Mouse (Mus musculus) hindbrain, embryonic 15.5 days (tissue): Measurements from ENCODE around the gene Ptpn14. TPM values are rescaled to one million over a fixed set of nuclear protein-coding genes. Genes with fewer than 3 reads are reported as not detected.
A peak's percentile ranks its signal among the peaks of the same experiment; 100 is the strongest.

ENCODE experiments used
- ATAC-seq: fragments of 200-750 bp; cut with Nextera tagmentation; 2 replicates; pipeline ENCODE4 v1.8.0; 2017; ENCODE audit warnings: low read depth, moderate number of reproducible peaks, moderate TSS enrichment; ENCODE audit not compliant: low FRiP score
- H3K27ac ChIP-seq: fragments of 300-500 bp; sonication (generic); replicated peaks from 2 replicates; pipeline ENCODE4 v1.5.1; 2015; ENCODE audit warnings: mild to moderate bottlenecking, inconsistent platforms
- H3K27me3 ChIP-seq: fragments of 300-500 bp; sonication (generic); 2 replicates; pipeline ENCODE4 v1.6.1; 2015; ENCODE audit warnings: control low read depth, inconsistent platforms
- H3K36me3 ChIP-seq: fragments of 300-500 bp; sonication (generic); 2 replicates; pipeline ENCODE4 v1.6.1; 2015; ENCODE audit warnings: control low read depth, inconsistent platforms
- H3K4me1 ChIP-seq: fragments of 300-500 bp; sonication (generic); replicated peaks from 2 replicates; pipeline ENCODE4 v1.6.1; 2015; ENCODE audit warnings: control low read depth, inconsistent platforms
- H3K4me2 ChIP-seq: fragments of 300-500 bp; sonication (generic); 2 replicates; pipeline ENCODE4 v1.6.1; 2015; ENCODE audit warnings: moderate library complexity, mild to moderate bottlenecking, inconsistent platforms
- H3K4me3 ChIP-seq: fragments of 300-500 bp; sonication (generic); 2 replicates; pipeline ENCODE4 v1.5.1; 2015; ENCODE audit warnings: mild to moderate bottlenecking, inconsistent platforms
- H3K9ac ChIP-seq: fragments of 300-500 bp; sonication (generic); 2 replicates; pipeline ENCODE4 v1.6.1; 2015; ENCODE audit warnings: inconsistent platforms
- H3K9me3 ChIP-seq: fragments of 300-500 bp; sonication (generic); 2 replicates; pipeline ENCODE4 v1.6.1; 2016; ENCODE audit warnings: control low read depth, inconsistent platforms
- WGBS: fragments of 180-500 bp; shearing (Covaris S2); methylation state at CpG from one replicate; pipeline ENCODE4 v1.1.7; 2015; 5-methylcytosine and 5-hydroxymethylcytosine counted together
- polyA plus RNA-seq: library from polyadenylated mRNA; unstranded; fragments of >200 nt; fragmentation: Nextera tagmentation; extraction: Ambion mirVana; gene quantifications from 2 replicates; pipeline ENCODE4 v1.2.1, GENCODE M21; 2015

The Ptpn14 gene
- polyA plus RNA-seq, 1 experiment from 2014 or later = 1.5 TPM

DNA sequence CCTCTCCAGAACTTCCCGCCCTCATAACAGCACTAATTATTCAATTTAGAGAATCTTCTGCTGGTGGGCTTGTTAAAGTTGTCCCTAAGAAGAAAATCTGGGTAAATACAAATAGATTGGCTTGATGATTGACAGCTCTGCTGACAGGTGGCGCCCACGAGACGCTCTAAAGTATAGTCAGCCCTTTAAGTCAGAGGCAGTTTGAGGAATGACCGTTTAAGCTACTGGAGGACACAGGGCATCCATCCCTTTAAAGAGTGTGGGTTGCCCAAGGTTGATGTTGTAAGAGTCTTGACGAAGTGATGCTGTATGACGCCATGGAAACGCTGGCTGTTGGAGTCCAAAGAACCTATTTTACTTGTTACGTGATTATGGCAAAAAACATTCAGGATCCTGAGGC is 136.2 kb downstream of the Ptpn14 start:
- 63% methylated on average over 9 of the region's 9 CpGs for WGBS
- no peak overlapping the region for H3K9ac ChIP-seq
- H3K4me3 ChIP-seq = no peak overlapping the region
- no peak for ATAC-seq
- H3K36me3 ChIP-seq = no peaks in the 10 kb centered on the region
- peaks cover 14% of the 10 kb centered on the region; the same call in 1 of the 2 replicates for H3K4me1 ChIP-seq
- H3K4me2 ChIP-seq = no peak overlapping the region
- no peaks in the 10 kb centered on the region for H3K9me3 ChIP-seq
- H3K27me3 ChIP-seq = no peaks in the 10 kb centered on the region
- no peak overlapping the region for H3K27ac ChIP-seq

DNA sequence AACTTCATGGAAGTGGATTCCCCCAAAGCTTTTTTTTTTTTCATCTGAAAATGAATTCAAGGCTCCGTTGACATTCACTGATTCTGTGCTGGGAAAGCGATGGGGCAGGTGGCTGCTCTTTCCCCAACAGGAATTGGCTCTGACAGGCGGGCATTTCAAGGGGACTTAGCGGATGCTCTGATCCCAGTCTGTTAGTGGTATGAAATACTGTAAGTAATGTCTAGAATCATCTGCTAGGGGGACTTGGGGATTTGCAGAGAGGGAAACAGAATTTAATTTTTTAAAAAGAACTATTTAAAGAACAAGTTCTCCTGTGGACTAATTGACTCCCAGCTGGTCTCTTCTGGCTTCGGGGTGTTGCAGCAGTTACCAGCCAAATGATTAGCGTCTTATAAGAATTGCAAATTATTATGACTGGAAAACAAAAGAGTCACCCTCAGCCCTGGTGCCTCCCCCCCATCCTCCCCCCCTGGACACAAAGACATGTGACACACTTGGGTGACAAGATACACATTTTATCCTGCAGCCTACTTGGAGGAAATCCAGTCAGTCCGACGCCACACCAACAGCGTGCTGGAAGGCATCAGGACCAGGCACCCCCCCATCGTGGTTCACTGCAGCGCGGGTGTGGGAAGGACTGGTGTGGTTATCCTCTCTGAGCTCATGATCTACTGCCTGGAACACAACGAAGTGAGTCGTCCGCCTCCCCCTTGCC is 136.9 kb downstream of the Ptpn14 start:
- no peak overlapping the region for H3K4me3 ChIP-seq
- peak; percentile 44; the same call in 1 of the 2 replicates for ATAC-seq
- WGBS = 42% methylated on average over 15 of the region's 15 CpGs

DNA sequence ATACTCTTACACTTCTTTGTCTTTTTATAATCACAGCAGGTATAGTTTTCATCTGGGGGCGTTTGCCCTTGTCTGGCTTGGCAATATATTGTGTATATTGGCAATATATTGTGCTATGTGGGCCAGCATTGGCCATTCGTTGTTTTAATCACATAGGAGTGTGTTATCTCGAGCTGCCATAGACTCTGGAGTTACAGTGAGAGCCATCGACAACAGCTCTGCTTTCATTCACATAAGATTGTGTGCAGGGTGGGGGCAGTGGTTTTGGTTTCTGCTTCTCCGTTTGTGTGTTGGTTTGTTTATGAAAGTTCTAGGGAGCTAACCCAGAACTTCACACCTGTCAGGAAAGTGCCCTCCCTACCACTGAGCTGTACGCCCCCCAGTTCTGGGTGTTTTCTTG is 138.6 kb downstream of the Ptpn14 start:
- Histone ChIP-seq H3K4me2 (no peak overlapping the region), H3K9me3 (no peaks in the 10 kb centered on the region), H3K27me3 (no peaks in the 10 kb centered on the region), H3K36me3 (no peaks in the 10 kb centered on the region), H3K27ac (no peak overlapping the region), H3K4me3 (no peak overlapping the region), H3K9ac (no peak overlapping the region), H3K4me1 (peaks cover 15% of the 10 kb centered on the region; the same call in 1 of the 2 replicates)
- 86% methylated on average over 6 of the region's 6 CpGs for WGBS
- ATAC-seq = no peak

More for the DNA sequence above, 136.9 kb downstream of the Ptpn14 start:
- H3K9ac ChIP-seq = no peak overlapping the region
- peaks cover 14% of the 10 kb centered on the region; the same call in 1 of the 2 replicates for H3K4me1 ChIP-seq
- no peaks in the 10 kb centered on the region for H3K36me3 ChIP-seq
- H3K4me2 ChIP-seq = peak overlapping the region; percentile 16; the same call in 1 of the 2 replicates
- H3K9me3 ChIP-seq = no peaks in the 10 kb centered on the region
- no peaks in the 10 kb centered on the region for H3K27me3 ChIP-seq
- H3K27ac ChIP-seq = no peak overlapping the region

DNA sequence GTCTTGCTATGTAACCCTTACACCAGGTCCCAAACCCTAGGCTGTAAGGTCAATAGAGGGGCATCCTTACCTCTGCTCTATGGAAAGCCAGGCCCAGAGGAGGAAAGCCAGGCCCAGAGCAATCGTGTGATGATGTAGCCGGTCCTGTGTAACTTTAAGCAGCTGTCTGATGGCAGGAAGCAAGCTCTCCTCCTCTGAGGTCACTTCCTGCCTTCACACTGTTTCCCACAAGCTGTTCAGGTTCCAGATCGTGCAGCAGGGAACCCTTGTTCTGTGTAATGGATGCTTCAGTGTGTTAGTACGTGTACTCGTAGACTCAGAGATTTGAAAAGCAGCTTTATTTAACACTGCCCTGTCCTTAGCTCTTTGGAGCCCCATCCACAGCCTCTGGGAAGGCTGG is 139.0 kb downstream of the Ptpn14 start:
- H3K27ac ChIP-seq = no peak overlapping the region
- ATAC-seq = no peak
- H3K27me3 ChIP-seq = no peaks in the 10 kb centered on the region
- H3K36me3 ChIP-seq = no peaks in the 10 kb centered on the region
- peaks cover 18% of the 10 kb centered on the region; the same call in 1 of the 2 replicates for H3K4me1 ChIP-seq
- H3K9me3 ChIP-seq = no peaks in the 10 kb centered on the region
- no peak overlapping the region for H3K4me2 ChIP-seq
- 61% methylated on average over 5 of the region's 5 CpGs for WGBS
- no peak overlapping the region for H3K9ac ChIP-seq
- H3K4me3 ChIP-seq = no peak overlapping the region

DNA sequence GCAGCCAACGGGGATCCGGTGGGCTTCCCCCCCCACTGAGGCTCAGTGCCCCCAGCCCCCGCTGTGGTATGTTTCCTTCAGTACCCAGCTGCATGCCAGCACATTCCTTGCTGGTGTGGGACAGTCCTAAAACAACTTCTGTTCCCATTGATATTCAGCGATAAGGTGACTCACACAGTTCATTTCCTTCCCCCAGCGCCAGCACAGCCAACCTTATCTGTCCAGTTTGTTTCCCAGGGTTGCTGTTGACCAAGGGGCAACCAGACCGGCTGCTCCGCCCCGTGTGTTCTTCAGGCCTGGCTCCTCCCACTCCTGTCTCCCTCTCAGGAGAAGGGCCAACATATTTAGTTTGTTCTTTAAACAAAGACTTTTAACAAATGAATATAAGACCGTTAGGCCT is 139.4 kb downstream of the Ptpn14 start:
- H3K27ac ChIP-seq = no peak overlapping the region
- no peaks in the 10 kb centered on the region for H3K27me3 ChIP-seq
- no peak for ATAC-seq
- H3K9ac ChIP-seq = no peak overlapping the region
- H3K9me3 ChIP-seq = no peaks in the 10 kb centered on the region
- 70% methylated on average over 9 of the region's 9 CpGs for WGBS
- peaks cover 18% of the 10 kb centered on the region; the same call in 1 of the 2 replicates for H3K4me1 ChIP-seq
- H3K36me3 ChIP-seq = no peaks in the 10 kb centered on the region
- no peak overlapping the region for H3K4me2 ChIP-seq
- no peak overlapping the region for H3K4me3 ChIP-seq

- Histone ChIP-seq H3K4me1 (peaks cover 18% of the 10 kb centered on the region; the same call in 1 of the 2 replicates), H3K9me3 (no peaks in the 10 kb centered on the region), H3K9ac (no peak overlapping the region), H3K36me3 (no peaks in the 10 kb centered on the region), H3K27ac (no peak overlapping the region), H3K4me2 (no peak overlapping the region), H3K27me3 (no peaks in the 10 kb centered on the region), H3K4me3 (no peak overlapping the region)
- ATAC-seq = no peak
- 91% methylated on average over 10 of the region's 10 CpGs for WGBS
Observed at GRCm38 (mm10) chr1:189868036-189868435, 140.0 kb downstream of the Ptpn14 start.

DNA sequence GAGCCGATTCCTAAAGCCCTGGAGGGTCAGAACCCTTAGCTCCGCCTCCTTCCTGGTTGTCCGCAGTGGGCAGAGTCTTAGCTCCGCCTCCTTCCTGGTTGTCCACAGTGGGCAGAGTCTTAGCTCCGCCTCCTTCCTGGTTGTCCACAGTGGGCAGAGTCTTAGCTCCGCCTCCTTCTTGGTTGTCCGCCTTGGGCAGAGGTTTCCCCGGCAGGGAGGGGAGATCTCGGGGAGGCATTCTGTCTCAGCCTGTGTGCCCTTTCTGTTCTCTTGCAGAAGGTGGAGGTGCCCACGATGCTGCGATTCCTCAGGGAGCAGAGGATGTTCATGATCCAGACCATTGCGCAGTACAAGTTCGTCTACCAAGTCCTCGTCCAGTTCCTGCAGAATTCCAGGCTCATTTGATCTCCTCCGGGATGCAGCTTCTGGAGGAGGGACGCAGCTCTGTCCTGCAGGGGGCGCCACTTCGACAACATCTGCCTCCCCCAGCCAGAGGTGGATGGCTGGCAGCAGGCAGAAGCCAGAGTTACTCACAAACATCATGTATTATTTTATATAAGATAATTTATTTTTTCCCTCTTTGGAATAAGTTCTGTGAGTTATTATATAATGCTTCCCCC is 141.7 kb downstream of the Ptpn14 start:
- Histone ChIP-seq H3K36me3 (no peaks in the 10 kb centered on the region), H3K4me3 (no peak overlapping the region), H3K9me3 (no peaks in the 10 kb centered on the region), H3K27me3 (no peaks in the 10 kb centered on the region), H3K4me2 (no peak overlapping the region), H3K4me1 (peaks cover 11% of the 10 kb centered on the region; the same call in 1 of the 2 replicates), H3K27ac (no peak overlapping the region), H3K9ac (no peak overlapping the region)
- no peak for ATAC-seq
- 91% methylated on average over 18 of the region's 18 CpGs for WGBS

GRCm38 (mm10) chr1:189870539-189870938 is 142.5 kb downstream of the Ptpn14 start:
- H3K9ac ChIP-seq = no peak overlapping the region
- no peak overlapping the region for H3K4me2 ChIP-seq
- no peaks in the 10 kb centered on the region for H3K36me3 ChIP-seq
- H3K9me3 ChIP-seq = no peaks in the 10 kb centered on the region
- ATAC-seq = no peak
- no peaks in the 10 kb centered on the region for H3K27me3 ChIP-seq
- no peak overlapping the region for H3K4me3 ChIP-seq
- 82% methylated on average over 8 of the region's 8 CpGs for WGBS
- peaks cover 4% of the 10 kb centered on the region; the same call in 1 of the 2 replicates for H3K4me1 ChIP-seq
- no peak overlapping the region for H3K27ac ChIP-seq

- H3K4me3 ChIP-seq = no peak overlapping the region
- 0 out of 2 replicates have a peak, but pooled peaks cover 4% of the 10 kb centered on the region for H3K4me1 ChIP-seq
- no peaks in the 10 kb centered on the region for H3K27me3 ChIP-seq
- no peak overlapping the region for H3K9ac ChIP-seq
- WGBS = 83% methylated on average over 8 of the region's 8 CpGs
- no peaks in the 10 kb centered on the region for H3K9me3 ChIP-seq
- no peak overlapping the region for H3K27ac ChIP-seq
- H3K36me3 ChIP-seq = no peaks in the 10 kb centered on the region
- H3K4me2 ChIP-seq = no peak overlapping the region
- no peak for ATAC-seq
Observed at GRCm38 (mm10) chr1:189871625-189872024, 143.6 kb downstream of the Ptpn14 start.

- Histone ChIP-seq H3K9me3 (no peaks in the 10 kb centered on the region), H3K27ac (no peak overlapping the region), H3K27me3 (no peaks in the 10 kb centered on the region), H3K36me3 (no peaks in the 10 kb centered on the region), H3K4me1 (0 out of 2 replicates have a peak, but pooled peaks cover 4% of the 10 kb centered on the region), H3K4me2 (no peak overlapping the region), H3K4me3 (no peak overlapping the region), H3K9ac (no peak overlapping the region)
- 55% methylated on average over 4 of the region's 4 CpGs for WGBS
- ATAC-seq = no peak
Observed at GRCm38 (mm10) chr1:189872050-189872449, 144.0 kb downstream of the Ptpn14 start.

GRCm38 (mm10) chr1:189873591-189873990 is 145.5 kb downstream of the Ptpn14 start:
- H3K27ac ChIP-seq = no peak overlapping the region
- H3K9me3 ChIP-seq = no peaks in the 10 kb centered on the region
- no peak overlapping the region for H3K4me2 ChIP-seq
- H3K4me1 ChIP-seq = 0 out of 2 replicates have a peak, but pooled peaks cover 4% of the 10 kb centered on the region
- H3K27me3 ChIP-seq = no peaks in the 10 kb centered on the region
- WGBS = 69% methylated on average over 8 of the region's 8 CpGs
- H3K9ac ChIP-seq = no peak overlapping the region
- H3K36me3 ChIP-seq = no peaks in the 10 kb centered on the region
- ATAC-seq = no peak
- no peak overlapping the region for H3K4me3 ChIP-seq

GRCm38 (mm10) chr1:189875439-189875861 is 147.4 kb downstream of the Ptpn14 start:
- no peaks in the 10 kb centered on the region for H3K9me3 ChIP-seq
- ATAC-seq = no peak
- H3K4me1 ChIP-seq = peaks cover 4% of the 10 kb centered on the region; the same call in 1 of the 2 replicates
- 43% methylated on average over 6 of the region's 6 CpGs for WGBS
- no peak overlapping the region for H3K27ac ChIP-seq
- no peak overlapping the region for H3K4me3 ChIP-seq
- no peak overlapping the region for H3K4me2 ChIP-seq
- no peaks in the 10 kb centered on the region for H3K27me3 ChIP-seq
- no peaks in the 10 kb centered on the region for H3K36me3 ChIP-seq
- no peak overlapping the region for H3K9ac ChIP-seq
